Mouse (Mus musculus) urinary bladder, adult 18-20 months (tissue): ENCODE data around the gene Slit1.

Source experiments
- DNase-seq, 2 experiments: peaks; one replicate each; pipeline ENCODE4 v3.0.0; 2022; ENCODE audit warnings: low spot score in 2 of 2, mixed read lengths in 2 of 2

The Slit1 gene

GRCm38 (mm10) chr19:41597170-41597894 lies 146.1 kb downstream of the Slit1 start:
- DNase-seq = peak; percentile 22 to 59

- DNase-seq = no peak
Observed at GRCm38 (mm10) chr19:41591808-41592207, 151.7 kb downstream of the Slit1 start.

GRCm38 (mm10) chr19:41589681-41590080 lies 153.8 kb downstream of the Slit1 start:
- DNase-seq = no peak

- DNase-seq = no peak
Observed at GRCm38 (mm10) chr19:41589026-41589425, 154.4 kb downstream of the Slit1 start.

- DNase-seq = no peak
Observed at GRCm38 (mm10) chr19:41587431-41588222, 155.8 kb downstream of the Slit1 start.

- DNase-seq = no peak
Observed at GRCm38 (mm10) chr19:41586752-41587151, 156.7 kb downstream of the Slit1 start.

GRCm38 (mm10) chr19:41582918-41583514 lies 160.4 kb downstream of the Slit1 start:
- no peak for DNase-seq

GRCm38 (mm10) chr19:41581706-41582420 lies 161.6 kb downstream of the Slit1 start, which contains the start of gene Gm340:
Gm340 (plus strand) TSS chr19:41582370.
- no peak for DNase-seq

- no peak for DNase-seq
Observed at GRCm38 (mm10) chr19:41579311-41579920, 164.0 kb downstream of the Slit1 start.

- DNase-seq = no peak
Observed at GRCm38 (mm10) chr19:41577576-41577975, 165.9 kb downstream of the Slit1 start.

- no peak for DNase-seq
Observed at GRCm38 (mm10) chr19:41573700-41574099, 169.8 kb downstream of the Slit1 start.

- no peak for DNase-seq
Observed at GRCm38 (mm10) chr19:41568791-41569190, 174.7 kb downstream of the Slit1 start.

- no peak for DNase-seq
Observed at GRCm38 (mm10) chr19:41560856-41561255, 182.6 kb downstream of the Slit1 start.

- DNase-seq = no peak
Observed at GRCm38 (mm10) chr19:41558891-41559486, 184.5 kb downstream of the Slit1 start.

GRCm38 (mm10) chr19:41557491-41557890 lies 186.0 kb downstream of the Slit1 start:
- DNase-seq = no peak

- DNase-seq = no peak
Observed at GRCm38 (mm10) chr19:41556981-41557380, 186.5 kb downstream of the Slit1 start.
